Mouse (Mus musculus) limb, embryonic 10.5 days (tissue): ENCODE results near the gene Tbx18. TPM values are rescaled to one million over a fixed set of nuclear protein-coding genes. Genes with fewer than 3 reads are reported as not detected.

Experiments
- DNase-seq: peaks from one replicate; pipeline ENCODE4 v3.0.0-alpha.2; 2017; ENCODE audit warnings: low spot score
- H3K27ac ChIP-seq: fragments of 300-500 bp; sonication (generic); 2 replicates; pipeline ENCODE4 v1.5.1; 2016; ENCODE audit warnings: mild to moderate bottlenecking
- H3K27me3 ChIP-seq: fragments of 300-500 bp; sonication (generic); 2 replicates; pipeline ENCODE4 v1.6.1; 2016; ENCODE audit warnings: low read depth, mild to moderate bottlenecking; ENCODE audit not compliant: poor library complexity, severe bottlenecking
- H3K36me3 ChIP-seq: fragments of 300-500 bp; sonication (generic); 2 replicates; pipeline ENCODE4 v1.6.1; 2016; ENCODE audit warnings: mild to moderate bottlenecking, moderate library complexity
- H3K4me1 ChIP-seq: fragments of 300-500 bp; sonication (generic); 2 replicates; pipeline ENCODE4 v1.6.1; 2016
- H3K4me3 ChIP-seq: fragments of 300-500 bp; sonication (generic); 2 replicates; pipeline ENCODE4 v1.5.1; 2016; ENCODE audit warnings: mild to moderate bottlenecking, moderate library complexity
- H3K9me3 ChIP-seq: fragments of 300-500 bp; sonication (generic); replicated peaks from 2 replicates; pipeline ENCODE4 v1.6.1; 2016; ENCODE audit warnings: mild to moderate bottlenecking
- WGBS: fragments of 180-500 bp; shearing (Covaris S2); methylation state at CpG from one replicate; pipeline ENCODE4 v1.1.7; 2016; 5-methylcytosine and 5-hydroxymethylcytosine counted together
- polyA plus RNA-seq: library from polyadenylated mRNA; unstranded; fragments of >200 nt; fragmentation: Nextera tagmentation; extraction: Ambion mirVana; gene quantifications from 2 replicates; pipeline ENCODE4 v1.2.1, GENCODE M21; 2016

Gene Tbx18
- polyA plus RNA-seq, 1 experiment from 2014 or later: 28.3 TPM

- H3K27me3 ChIP-seq: no peaks in the 10 kb centered on the region
Measured at GRCm38 (mm10) chr9:87682247-87682646, 48.8 kb downstream of the Tbx18 start.

More at GRCm38 (mm10) chr9:87682247-87682646, 48.8 kb downstream of the Tbx18 start:
- Histone ChIP-seq H3K27ac (peak overlapping the region; percentile 61; the same call in 1 of the 2 replicates), H3K4me1 (peaks cover 24% of the 10 kb centered on the region), H3K36me3 (no peaks in the 10 kb centered on the region), H3K4me3 (peak overlapping the region; percentile 26; the same call in 1 of the 2 replicates), H3K9me3 (no peaks in the 10 kb centered on the region)
- peak; percentile 53 for DNase-seq
- WGBS: 47% methylated on average over 11 of the region's 11 CpGs
